Mouse (Mus musculus) ES-E14 (cell line): Measurements from ENCODE around the gene Plekhm2. TPM values are rescaled to one million over a fixed set of nuclear protein-coding genes. Genes with fewer than 3 reads are reported as not detected.

Source experiments
- DNase-seq: peaks from one replicate; pipeline ENCODE4 v3.0.0-alpha.2; 2013; ENCODE audit warnings: low read depth, low spot score
- H3K27ac ChIP-seq: 2 replicates; pipeline ENCODE4 v1.5.1; 2012; ENCODE audit warnings: low read depth, mild to moderate bottlenecking, low read length, moderate library complexity, mixed read lengths; ENCODE audit not compliant: poor library complexity, insufficient read depth, severe bottlenecking
- H3K36me3 ChIP-seq: 2 replicates; pipeline ENCODE4 v1.6.1; 2012; ENCODE audit warnings: mild to moderate bottlenecking, low read length, moderate library complexity, mixed read lengths; ENCODE audit not compliant: control insufficient read depth, poor library complexity, insufficient read depth, severe bottlenecking
- H3K4me1 ChIP-seq, 2 experiments: fragments of 150-350 bp in 1 of 2; sonication (generic) in 1 of 2; 2 replicates each; pipeline ENCODE4 v1.6.1; 2012; ENCODE audit warnings: low read length in 2 of 2, mild to moderate bottlenecking in 1 of 2, mixed read lengths in 1 of 2; ENCODE audit not compliant: control insufficient read depth in 2 of 2, insufficient read depth in 2 of 2, poor library complexity in 1 of 2
- H3K4me3 ChIP-seq, 2 experiments: fragments of 150-350 bp in 1 of 2; sonication (generic) in 1 of 2; 2 replicates each; pipeline ENCODE4 v1.5.1; 2012; ENCODE audit warnings: low read length in 2 of 2, low read depth in 1 of 2, mild to moderate bottlenecking in 1 of 2, mixed read lengths in 1 of 2; ENCODE audit not compliant: insufficient read depth in 1 of 2, poor library complexity in 1 of 2, severe bottlenecking in 1 of 2
- H3K9ac ChIP-seq: 2 replicates; pipeline ENCODE4 v1.6.1; 2012; ENCODE audit warnings: low read depth, mild to moderate bottlenecking, low read length, mixed read lengths; ENCODE audit not compliant: poor library complexity, insufficient read depth, severe bottlenecking
- H3K9me3 ChIP-seq: fragments of 150-350 bp; sonication (generic); 2 replicates; pipeline ENCODE4 v1.6.1; 2012; ENCODE audit warnings: low read depth, mild to moderate bottlenecking, low read length; ENCODE audit not compliant: control insufficient read depth, insufficient read depth
- CHD2 ChIP-seq: IDR thresholded peaks from 2 replicates; pipeline ENCODE4 v1.6.1; 2014; ENCODE audit warnings: mild to moderate bottlenecking, low read depth, low read length, inconsistent platforms
- HCFC1 ChIP-seq: IDR thresholded peaks from 2 replicates; pipeline ENCODE4 v1.6.1; 2012; ENCODE audit warnings: low read length, inconsistent platforms, borderline replicate concordance; ENCODE audit not compliant: insufficient read depth
- MAFK ChIP-seq: IDR thresholded peaks from 2 replicates; pipeline ENCODE4 v1.6.1; 2014; ENCODE audit warnings: mild to moderate bottlenecking, low read depth, low read length, inconsistent platforms; ENCODE audit not compliant: insufficient read depth
- ZC3H11A ChIP-seq: IDR thresholded peaks from 2 replicates; pipeline ENCODE4 v1.6.1; 2012; ENCODE audit warnings: low read depth, mild to moderate bottlenecking, inconsistent platforms, low read length, borderline replicate concordance
- ZNF384 ChIP-seq: IDR thresholded peaks from 2 replicates; pipeline ENCODE4 v1.6.1; 2012; ENCODE audit warnings: low read depth, low read length, inconsistent platforms
- in situ Hi-C, 2 experiments: fragments of 600-800 bp; cut with MboI; formaldehyde crosslinking; loops; one replicate each; pipeline ENCODE4 v1.15.1; 2025; ENCODE audit warnings: low sequenced_read_pairs in 2 of 2, inconsistent platforms in 1 of 2; ENCODE audit not compliant: unreplicated experiment in 2 of 2
- total RNA-seq: library from RNA; depleted of rRNA; stranded (reverse); fragments of 300-350 nt; gene quantifications from 2 replicates; pipeline ENCODE4 v1.2.3, GENCODE M21; 2012; rRNA removed

The Plekhm2 gene
- total RNA-seq, 1 experiment = 6.2 TPM

DNA sequence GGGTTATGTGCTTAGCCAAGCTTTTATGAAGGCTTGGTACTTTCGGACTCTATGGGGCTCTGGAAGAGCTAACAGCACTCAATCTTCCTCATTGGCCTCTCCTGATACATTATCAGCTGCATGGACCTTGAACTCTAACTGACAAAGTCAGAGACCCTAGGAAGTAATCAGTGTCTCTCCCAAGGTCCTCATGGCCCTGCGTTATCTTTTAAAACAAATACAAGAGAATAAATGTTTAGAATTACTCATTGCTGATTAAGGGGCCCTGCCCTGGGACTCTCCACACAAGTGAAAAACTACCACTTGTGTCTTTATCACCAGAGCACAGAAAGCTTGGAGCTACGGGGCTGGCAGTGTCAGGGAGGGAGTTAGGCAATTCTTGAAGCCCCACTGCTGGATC lies 85.9 kb downstream of the Plekhm2 start:
- Histone ChIP-seq H3K27ac (no peak overlapping the region), H3K9me3 (no peaks in the 10 kb centered on the region), H3K9ac (no peak overlapping the region), H3K4me1 (peaks cover 0 to 7% of the 10 kb centered on the region in 2 experiments; a peak in 1 of 4 replicates), H3K4me3 (no peak overlapping the region), H3K36me3 (peaks cover 40% of the 10 kb centered on the region)
- TF ChIP-seq HCFC1 (no peak), ZC3H11A (no peak), MAFK (no peak), CHD2 (no peak), ZNF384 (no peak)
- in situ Hi-C loops = no loop called here
- no peak for DNase-seq

DNA sequence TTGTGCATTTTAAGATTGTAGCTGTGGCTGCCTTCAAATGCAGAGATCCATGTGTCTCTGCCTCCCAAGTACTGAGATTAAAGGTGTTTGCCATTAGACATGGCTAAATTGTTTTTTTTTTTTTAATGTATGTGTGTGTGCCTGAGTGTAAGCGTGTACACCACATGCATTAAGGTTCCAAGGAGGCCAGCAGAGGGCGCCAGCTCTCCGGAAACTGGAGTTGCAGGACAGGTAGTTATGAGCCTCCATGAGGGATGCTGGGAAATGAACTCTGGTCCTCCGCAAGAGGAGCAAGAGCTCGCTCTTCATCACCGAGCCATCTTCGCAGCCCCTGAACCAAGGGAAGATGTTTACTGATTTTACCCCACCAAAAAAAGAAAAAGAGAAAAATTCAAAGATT lies 87.8 kb downstream of the Plekhm2 start:
- H3K36me3 ChIP-seq = peaks cover 26% of the 10 kb centered on the region
- no peak for TF ChIP-seq ZC3H11A
- no peak for TF ChIP-seq MAFK
- TF ChIP-seq ZNF384 = peak; percentile 48; the same call in 1 of the 2 replicates
- H3K27ac ChIP-seq = peak overlapping the region; percentile 59; the same call in 1 of the 2 replicates
- peaks cover 7 to 20% of the 10 kb centered on the region in 2 experiments for H3K4me1 ChIP-seq
- no peak overlapping the region; the same call in 1 of the 2 replicates for H3K9ac ChIP-seq
- peak; percentile 91 for DNase-seq
- in situ Hi-C loops = no loop called here
- no peaks in the 10 kb centered on the region for H3K9me3 ChIP-seq
- no peak overlapping the region for H3K4me3 ChIP-seq

DNA sequence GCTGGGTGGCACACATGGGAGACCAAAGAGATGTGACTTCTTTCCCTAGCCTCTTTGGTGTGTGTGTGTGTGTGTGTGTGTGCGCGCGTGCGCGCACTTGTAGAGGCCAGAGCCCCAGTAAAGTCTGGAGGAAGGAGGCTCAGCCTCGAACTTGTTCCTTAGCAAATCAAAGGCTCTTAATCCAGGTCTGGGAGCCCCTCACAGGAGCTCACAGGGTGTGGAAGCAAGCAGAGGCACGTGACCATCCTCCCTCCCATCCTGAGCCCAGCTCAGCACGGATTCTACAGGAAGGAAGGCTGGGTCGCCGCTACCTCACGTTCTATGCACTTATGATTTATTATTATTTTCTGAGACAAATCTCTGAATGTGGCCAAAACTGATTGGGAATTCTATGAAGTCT lies 88.3 kb downstream of the Plekhm2 start:
- TF ChIP-seq HCFC1 (no peak), MAFK (no peak), ZNF384 (no peak), ZC3H11A (no peak), CHD2 (no peak)
- Histone ChIP-seq H3K27ac (peak overlapping the region; percentile 59), H3K4me3 (no peak overlapping the region), H3K4me1 (peaks cover 8 to 23% of the 10 kb centered on the region in 2 experiments), H3K9me3 (no peaks in the 10 kb centered on the region), H3K36me3 (peaks cover 25% of the 10 kb centered on the region), H3K9ac (peak overlapping the region; percentile 59; the same call in 1 of the 2 replicates)
- in situ Hi-C loops = no loop called here
- no peak for DNase-seq

Other genes starting within 250 kb of the Plekhm2 start
- 1.6 and 4.5 TPM in 2 replicates for gene Clcnkb, start 248.9 kb downstream of the Plekhm2 start, total RNA-seq
- not detected in 2 replicates for gene Hspb7, start 244.1 kb downstream of the Plekhm2 start, total RNA-seq
- gene Srarp, start 228.8 kb downstream of the Plekhm2 start, total RNA-seq = not detected in 2 replicates
- 30.1 and 37.3 TPM in 2 replicates for gene Zbtb17, start 220.2 kb downstream of the Plekhm2 start, total RNA-seq
- 51.5 and 58.6 TPM in 2 replicates for gene Spen, start 126.3 kb downstream of the Plekhm2 start, total RNA-seq
- 71.3 and 112 TPM in 2 replicates for gene Fblim1, start 58.8 kb downstream of the Plekhm2 start, total RNA-seq
- 3.9 and 10.1 TPM in 2 replicates for gene Tmem82, start 46.3 kb downstream of the Plekhm2 start, total RNA-seq
- 0.76 and 0.79 TPM in 2 replicates for gene Slc25a34, start 41.1 kb downstream of the Plekhm2 start, total RNA-seq
- gene Rsc1a1, start 20.7 kb upstream of the Plekhm2 start, total RNA-seq = 10.5 and 13.3 TPM in 2 replicates
- 42.0 and 48.5 TPM in 2 replicates for gene Ddi2, start 58.5 kb upstream of the Plekhm2 start, total RNA-seq
- 0.62 and 1.3 TPM in 2 replicates for gene Agmat, start 81.8 kb upstream of the Plekhm2 start, total RNA-seq
- 12.1 and 19.3 TPM in 2 replicates for gene Dnajc16, start 126.0 kb upstream of the Plekhm2 start, total RNA-seq
- 5.5 and 6.1 TPM in 2 replicates for gene Casp9, start 128.7 kb upstream of the Plekhm2 start, total RNA-seq
- 7.3 and 8.2 TPM in 2 replicates for gene Cela2a, start 161.3 kb upstream of the Plekhm2 start, total RNA-seq
- not detected in 2 replicates for gene Ctrc, start 181.5 kb upstream of the Plekhm2 start, total RNA-seq
- 6.2 and 9.2 TPM in 2 replicates for gene Efhd2, start 210.0 kb upstream of the Plekhm2 start, total RNA-seq